Mouse (Mus musculus): ENCODE measurements around the gene Espl1. TPM values are rescaled to one million over a fixed set of nuclear protein-coding genes. Genes with fewer than 3 reads are reported as not detected.
"Not testable (repeated sequence)": the region's sequence is repeated elsewhere in the genome, so short reads cannot be mapped to it uniquely, and the experiment has no call there.

Gene Espl1
- total RNA-seq, 2 experiments from 2014 or later: 4.8 to 37.1 TPM

- ATAC-seq (replicated peaks; ENCODE audit: low FRiP score, poor library complexity, severe bottlenecking): peak; percentile 99
Measured at GRCm38 (mm10) chr15:102326022-102326576, 30.0 kb downstream of the Espl1 start, which contains the start of gene Pfdn5. Gene Pfdn5, plus strand, starts transcription at chr15:102326116.

- no peak for ATAC-seq (replicated peaks; ENCODE audit: low FRiP score, poor library complexity, severe bottlenecking)
Measured at GRCm38 (mm10) chr15:102326892-102327291, 30.8 kb downstream of the Espl1 start.

GRCm38 (mm10) chr15:102331610-102332015 lies 35.5 kb downstream of the Espl1 start, which contains the start of gene Myg1:
Gene Myg1, plus strand, starts transcription at chr15:102331709.
- peak; percentile 94 for ATAC-seq (replicated peaks; ENCODE audit: low FRiP score, poor library complexity, severe bottlenecking)

GRCm38 (mm10) chr15:102335254-102335653 lies 39.2 kb downstream of the Espl1 start:
- no peak for ATAC-seq (replicated peaks; ENCODE audit: low FRiP score, poor library complexity, severe bottlenecking)

GRCm38 (mm10) chr15:102335925-102336324 lies 39.9 kb downstream of the Espl1 start:
- not testable (repeated sequence) for ATAC-seq (replicated peaks; ENCODE audit: low FRiP score, poor library complexity, severe bottlenecking)

- ATAC-seq (replicated peaks; ENCODE audit: low FRiP score, poor library complexity, severe bottlenecking): no peak
Measured at GRCm38 (mm10) chr15:102336946-102337345, 40.9 kb downstream of the Espl1 start.

GRCm38 (mm10) chr15:102339612-102340011 lies 43.5 kb downstream of the Espl1 start:
- no peak for ATAC-seq (replicated peaks; ENCODE audit: low FRiP score, poor library complexity, severe bottlenecking)

- no peak for ATAC-seq (replicated peaks; ENCODE audit: low FRiP score, poor library complexity, severe bottlenecking)
Measured at GRCm38 (mm10) chr15:102341580-102341979, 45.5 kb downstream of the Espl1 start.

- no peak for ATAC-seq (replicated peaks; ENCODE audit: low FRiP score, poor library complexity, severe bottlenecking)
Measured at GRCm38 (mm10) chr15:102344490-102344889, 48.4 kb downstream of the Espl1 start.

- no peak for ATAC-seq (replicated peaks; ENCODE audit: low FRiP score, poor library complexity, severe bottlenecking)
Measured at GRCm38 (mm10) chr15:102346444-102346843, 50.4 kb downstream of the Espl1 start.

GRCm38 (mm10) chr15:102350138-102350941 lies 54.3 kb downstream of the Espl1 start, which contains the start of gene Aaas:
Gene Aaas, minus strand, starts transcription at chr15:102350771.
- ATAC-seq (replicated peaks; ENCODE audit: low FRiP score, poor library complexity, severe bottlenecking): peak; percentile 93

GRCm38 (mm10) chr15:102350942-102351291 lies 54.9 kb downstream of the Espl1 start:
- ATAC-seq (replicated peaks; ENCODE audit: low FRiP score, poor library complexity, severe bottlenecking): peak; percentile 52

GRCm38 (mm10) chr15:102352177-102352576 lies 56.1 kb downstream of the Espl1 start:
- ATAC-seq (replicated peaks; ENCODE audit: low FRiP score, poor library complexity, severe bottlenecking): no peak

- no peak for ATAC-seq (replicated peaks; ENCODE audit: low FRiP score, poor library complexity, severe bottlenecking)
Measured at GRCm38 (mm10) chr15:102353986-102354385, 57.9 kb downstream of the Espl1 start.

GRCm38 (mm10) chr15:102355134-102355870 lies 59.2 kb downstream of the Espl1 start:
- no peak for ATAC-seq (replicated peaks; ENCODE audit: low FRiP score, poor library complexity, severe bottlenecking)

GRCm38 (mm10) chr15:102355871-102356441 lies 59.9 kb downstream of the Espl1 start:
- ATAC-seq (replicated peaks; ENCODE audit: low FRiP score, poor library complexity, severe bottlenecking): no peak

- ATAC-seq (replicated peaks; ENCODE audit: low FRiP score, poor library complexity, severe bottlenecking): no peak
Measured at GRCm38 (mm10) chr15:102356501-102357325, 60.6 kb downstream of the Espl1 start.

GRCm38 (mm10) chr15:102358126-102358525 lies 62.1 kb downstream of the Espl1 start:
- no peak for ATAC-seq (replicated peaks; ENCODE audit: low FRiP score, poor library complexity, severe bottlenecking)

- ATAC-seq (replicated peaks; ENCODE audit: low FRiP score, poor library complexity, severe bottlenecking): no peak
Measured at GRCm38 (mm10) chr15:102358834-102359233, 62.8 kb downstream of the Espl1 start.
